Mouse (Mus musculus) kidney, adult 2 months (tissue): ENCODE measurements around the gene Glcci1.

Experiments used
- CTCF ChIP-seq: fragments of 200-500 bp; conservative IDR thresholded peaks from 2 replicates; pipeline ENCODE4 v1.5.1; 2011; ENCODE audit warnings: low read depth, mild to moderate bottlenecking, control low read depth, low read length, moderate library complexity, mixed read lengths; ENCODE audit not compliant: insufficient read depth, insufficient read length
- POLR2A ChIP-seq: fragments of 200-500 bp; IDR thresholded peaks from one replicate; pipeline ENCODE4 v1.6.1; 2011; ENCODE audit warnings: low read depth, low read length, control low read depth

DNA sequence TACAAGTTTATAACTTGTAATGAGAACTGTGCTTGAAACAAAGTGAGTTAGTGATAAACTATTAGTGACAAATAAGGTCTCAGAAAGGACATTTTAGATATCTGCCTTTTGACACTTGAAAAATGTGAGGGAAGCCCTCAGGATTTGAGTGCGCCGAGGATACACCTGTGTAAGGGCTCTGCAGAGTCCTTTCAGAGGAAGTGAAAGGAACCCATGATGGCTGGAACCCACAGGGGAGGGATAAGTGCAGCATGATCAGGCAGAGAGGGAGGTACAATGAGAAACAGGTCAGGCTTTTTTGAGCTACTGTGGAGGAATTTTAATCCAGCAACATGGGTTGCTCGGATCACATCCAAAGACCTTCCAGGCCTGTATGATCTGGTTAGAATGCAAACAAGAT lies 10.4 kb upstream of the Glcci1 start:
- TF ChIP-seq POLR2A, result no peak
- no peak for TF ChIP-seq CTCF
